Mouse (Mus musculus) CH12.LX (cell line): ENCODE data around the gene Snx30. TPM values are rescaled to one million over a fixed set of nuclear protein-coding genes. Genes with fewer than 3 reads are reported as not detected.

ENCODE experiments used
- DNase-seq: peaks from one replicate; pipeline ENCODE4 v3.0.0-alpha.2; 2013; ENCODE audit errors: extremely low read depth
- H3K27ac ChIP-seq: 2 replicates; pipeline ENCODE4 v1.5.1; 2012; ENCODE audit warnings: low read depth, mild to moderate bottlenecking, control low read depth, moderate library complexity; ENCODE audit not compliant: insufficient read depth
- H3K27me3 ChIP-seq: replicated peaks from 2 replicates; pipeline ENCODE3; 2012; ENCODE audit warnings: inconsistent platforms
- H3K36me3 ChIP-seq, 2 experiments: replicated peaks in 1 of 2; 2 replicates each; pipeline versions ENCODE3 to v1.6.1; 2012; ENCODE audit warnings: inconsistent platforms in 1 of 2, low read length in 1 of 2, mild to moderate bottlenecking in 1 of 2, mixed read lengths in 1 of 2, moderate library complexity in 1 of 2; ENCODE audit not compliant: control insufficient read depth in 1 of 2, insufficient read depth in 1 of 2
- H3K4me1 ChIP-seq, 2 experiments: 2 replicates each; pipeline ENCODE4 v1.6.1; 2012; ENCODE audit warnings: inconsistent platforms in 1 of 2, moderate library complexity in 1 of 2; ENCODE audit not compliant: insufficient read depth in 2 of 2, control insufficient read depth in 1 of 2
- H3K4me2 ChIP-seq: 2 replicates; pipeline ENCODE4 v1.6.1; 2012; ENCODE audit warnings: low read depth, mild to moderate bottlenecking, control low read depth; ENCODE audit not compliant: poor library complexity, insufficient read depth, severe bottlenecking
- H3K4me3 ChIP-seq, 3 experiments: fragments of 150-350 bp in 1 of 3; sonication (generic) in 1 of 3; replicated peaks in 1 of 3; 2 replicates each; pipeline versions ENCODE3 to v1.5.1; 2011 to 2012; ENCODE audit warnings: low read depth in 2 of 3, low read length in 2 of 3, mild to moderate bottlenecking in 2 of 3, moderate library complexity in 2 of 3, control low read depth in 1 of 3, improper control_type of control experiment in 1 of 3, inconsistent platforms in 1 of 3, mixed read lengths in 1 of 3; ENCODE audit not compliant: poor library complexity in 1 of 3
- H3K79me2 ChIP-seq: replicated peaks from 2 replicates; pipeline ENCODE4 v1.6.1; 2012; ENCODE audit warnings: mild to moderate bottlenecking, moderate library complexity; ENCODE audit not compliant: control insufficient read depth, poor library complexity, insufficient read depth, severe bottlenecking; ENCODE audit errors: extremely low read depth
- H3K9ac ChIP-seq: 2 replicates; pipeline ENCODE4 v1.6.1; 2012; ENCODE audit warnings: low read depth, mild to moderate bottlenecking, control low read depth, moderate library complexity; ENCODE audit not compliant: insufficient read depth
- H3K9me3 ChIP-seq: replicated peaks from 2 replicates; pipeline ENCODE3; 2012; ENCODE audit warnings: low read length, inconsistent platforms, mixed read lengths
- BHLHE40 ChIP-seq: IDR thresholded peaks from 2 replicates; pipeline ENCODE4 v1.6.1; 2011; ENCODE audit warnings: mild to moderate bottlenecking, low read depth, low read length, improper control_type of control experiment
- CHD1 ChIP-seq: IDR thresholded peaks from 2 replicates; pipeline ENCODE4 v1.6.1; 2012; ENCODE audit warnings: low read depth, low read length, improper control_type of control experiment, inconsistent platforms
- ELF1 ChIP-seq: IDR thresholded peaks from 2 replicates; pipeline ENCODE4 v1.6.1; 2014; ENCODE audit warnings: low read depth, mild to moderate bottlenecking, inconsistent platforms, low read length, improper control_type of control experiment
- ETS1 ChIP-seq: conservative IDR thresholded peaks from 2 replicates; pipeline ENCODE4 v1.6.1; 2012; ENCODE audit warnings: low read depth, mild to moderate bottlenecking, inconsistent platforms, low read length, improper control_type of control experiment, moderate library complexity
- IRF4 ChIP-seq: IDR thresholded peaks from 2 replicates; pipeline ENCODE4 v1.6.1; 2014; ENCODE audit warnings: low read depth, mild to moderate bottlenecking, inconsistent platforms, low read length, improper control_type of control experiment
- JUN ChIP-seq: IDR thresholded peaks from 2 replicates; pipeline ENCODE4 v1.6.1; 2011; ENCODE audit warnings: low read depth, mild to moderate bottlenecking, low read length, improper control_type of control experiment, moderate library complexity; ENCODE audit not compliant: insufficient read depth
- KAT2A ChIP-seq: IDR thresholded peaks from 2 replicates; pipeline ENCODE4 v1.6.1; 2012; ENCODE audit warnings: low read length, improper control_type of control experiment, inconsistent platforms; ENCODE audit not compliant: insufficient replicate concordance
- MAX ChIP-seq: IDR thresholded peaks from 2 replicates; pipeline ENCODE4 v1.6.1; 2011; ENCODE audit warnings: low read length, improper control_type of control experiment
- MAZ ChIP-seq: IDR thresholded peaks from 2 replicates; pipeline ENCODE4 v1.6.1; 2012; ENCODE audit warnings: low read depth, mild to moderate bottlenecking, inconsistent platforms, low read length, improper control_type of control experiment, moderate library complexity
- MXI1 ChIP-seq: IDR thresholded peaks from 2 replicates; pipeline ENCODE4 v1.6.1; 2011; ENCODE audit warnings: mild to moderate bottlenecking, low read depth, low read length, improper control_type of control experiment
- NELFE ChIP-seq: IDR thresholded peaks from 2 replicates; pipeline ENCODE4 v1.6.1; 2011; ENCODE audit warnings: low read depth, low read length, improper control_type of control experiment
- NRF1 ChIP-seq: IDR thresholded peaks from 2 replicates; pipeline ENCODE4 v1.6.1; 2014; ENCODE audit warnings: low read depth, mild to moderate bottlenecking, inconsistent platforms, low read length, improper control_type of control experiment, moderate library complexity
- PAX5 ChIP-seq: IDR thresholded peaks from 2 replicates; pipeline ENCODE4 v1.6.1; 2012; ENCODE audit warnings: low read length, inconsistent platforms, mixed read lengths
- POLR2AphosphoS2 ChIP-seq: IDR thresholded peaks from 2 replicates; pipeline ENCODE4 v1.6.1; 2011; ENCODE audit warnings: low read depth, low read length, improper control_type of control experiment
- RAD21 ChIP-seq: IDR thresholded peaks from 2 replicates; pipeline ENCODE4 v1.6.1; 2011; ENCODE audit warnings: low read depth, mild to moderate bottlenecking, low read length, improper control_type of control experiment, moderate library complexity
- RCOR1 ChIP-seq: conservative IDR thresholded peaks from 2 replicates; pipeline ENCODE4 v1.6.1; 2012; ENCODE audit warnings: low read depth, mild to moderate bottlenecking, inconsistent platforms, low read length, improper control_type of control experiment
- SIN3A ChIP-seq: IDR thresholded peaks from 2 replicates; pipeline ENCODE4 v1.6.1; 2012; ENCODE audit warnings: low read length, improper control_type of control experiment, inconsistent platforms
- TBP ChIP-seq: conservative IDR thresholded peaks from 2 replicates; pipeline ENCODE4 v1.6.1; 2011; ENCODE audit warnings: low read depth, low read length, improper control_type of control experiment
- UBTF ChIP-seq: IDR thresholded peaks from 2 replicates; pipeline ENCODE4 v1.6.1; 2012; ENCODE audit warnings: low read depth, mild to moderate bottlenecking, inconsistent platforms, low read length, improper control_type of control experiment, moderate library complexity
- USF1 ChIP-seq: IDR thresholded peaks from 2 replicates; pipeline ENCODE4 v1.6.1; 2014; ENCODE audit warnings: low read depth, mild to moderate bottlenecking, inconsistent platforms, low read length, improper control_type of control experiment
- ZKSCAN1 ChIP-seq: IDR thresholded peaks from 2 replicates; pipeline ENCODE4 v1.6.1; 2012; ENCODE audit warnings: low read depth, inconsistent platforms, low read length, improper control_type of control experiment, borderline replicate concordance
- ZMIZ1 ChIP-seq: IDR thresholded peaks from 2 replicates; pipeline ENCODE4 v1.6.1; 2012; ENCODE audit warnings: low read depth, mild to moderate bottlenecking, inconsistent platforms, low read length, improper control_type of control experiment
- dilution Hi-C: fragments of 300-500 bp; cut with MboI; formaldehyde crosslinking; loops from 2 replicates; pipeline ENCODE4 v1.14.3; 2020; ENCODE audit warnings: low sequenced_read_pairs; ENCODE audit not compliant: extremely low pct_unique_long_range_greater_than_20kb, extremely low pct_ligation_motif_present
- in situ Hi-C: fragments of 300-500 bp; cut with MboI; formaldehyde crosslinking; loops from 3 replicates; pipeline ENCODE4 v1.14.3; 2019; ENCODE audit warnings: low sequenced_read_pairs, low pct_ligation_motif_present, low pct_unique_long_range_greater_than_20kb, mixed read lengths
- polyA plus RNA-seq: library from polyadenylated mRNA; unstranded; fragments of >175 nt; gene quantifications from 2 replicates; pipeline ENCODE4 v1.2.1, GENCODE M21; 2012; ENCODE audit warnings: low read depth; ENCODE audit not compliant: insufficient read length
- total RNA-seq, 2 experiments: library from RNA; depleted of rRNA; stranded (reverse); fragments of 300-350 nt in 1 of 2; fragments of >200 nt in 1 of 2; gene quantifications; 2 replicates each; pipeline ENCODE4 v1.2.3; 2012 to 2014

The Snx30 gene
- total and polyA plus RNA-seq, 3 experiments: 7.9 to 16.9 (median 8.4) TPM

DNA sequence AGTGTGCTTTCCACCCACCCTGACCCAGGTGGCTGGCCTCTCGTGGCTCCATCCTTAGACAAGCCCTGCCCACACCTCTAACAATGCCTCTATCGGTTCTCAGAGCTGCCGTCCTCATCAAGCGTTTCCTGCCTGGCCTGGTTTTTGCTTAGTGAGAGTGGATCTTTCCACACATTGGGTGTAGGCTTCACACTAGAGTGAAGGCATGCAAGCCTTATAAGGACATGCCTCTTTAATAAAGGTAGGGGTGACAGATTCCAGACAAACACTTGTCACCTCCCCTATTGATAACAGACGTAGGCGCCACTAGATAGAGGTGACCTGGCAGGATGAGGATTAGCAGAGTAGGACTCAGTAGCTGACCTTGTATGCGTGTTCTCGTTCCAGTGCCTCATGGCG, 92.9 kb downstream of the Snx30 start:
- Histone ChIP-seq H3K27ac (no peak overlapping the region), H3K9me3 (no peaks in the 10 kb centered on the region)
- in situ Hi-C loops: no loop called here

DNA sequence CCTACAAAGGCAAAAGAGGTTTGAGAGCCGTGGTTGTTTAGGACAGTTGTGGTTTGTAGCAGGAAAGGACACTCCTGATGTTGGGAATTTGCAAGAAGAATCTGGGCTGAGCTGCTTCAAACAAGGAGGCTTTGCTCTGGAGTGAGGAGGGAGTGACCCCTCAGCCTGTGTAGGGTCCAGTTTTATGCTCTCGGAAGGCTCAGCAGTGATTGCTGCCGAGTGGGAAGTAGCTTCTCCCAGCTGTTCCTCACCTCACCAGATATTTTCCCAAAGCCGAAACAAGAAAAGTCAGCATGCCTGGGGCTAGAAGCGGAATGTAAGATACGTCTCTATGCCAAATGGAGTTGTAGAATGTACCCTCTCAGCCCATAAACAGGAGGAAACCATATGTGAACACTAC, 96.2 kb downstream of the Snx30 start:
- H3K4me1 ChIP-seq: no peaks in the 10 kb centered on the region
- H3K27ac ChIP-seq: no peak overlapping the region
- DNase-seq: no peak
- H3K4me3 ChIP-seq: no peak overlapping the region
- no peak overlapping the region for H3K9ac ChIP-seq
- no peaks in the 10 kb centered on the region for H3K9me3 ChIP-seq
- TF ChIP-seq NELFE: no peak
- no peak for TF ChIP-seq TBP
- no peak for TF ChIP-seq RAD21
- TF ChIP-seq MAX: no peak
- no peak for TF ChIP-seq KAT2A
- no peak for TF ChIP-seq SIN3A
- no peak for TF ChIP-seq RCOR1
- TF ChIP-seq JUN: no peak
- no peak for TF ChIP-seq BHLHE40
- no peak for TF ChIP-seq ZKSCAN1
- TF ChIP-seq NRF1: no peak
- TF ChIP-seq UBTF: no peak
- TF ChIP-seq USF1: no peak
- no peaks in the 10 kb centered on the region for H3K79me2 ChIP-seq
- H3K27me3 ChIP-seq: no peaks in the 10 kb centered on the region
- H3K4me2 ChIP-seq: no peak overlapping the region
- in situ Hi-C loops: no loop called here
- H3K36me3 ChIP-seq: peaks cover 22 to 64% of the 10 kb centered on the region in 2 experiments
- dilution Hi-C loops: no loop called here

More for the DNA sequence above, 92.9 kb downstream of the Snx30 start:
- DNase-seq: no peak
- H3K4me2 ChIP-seq: no peak overlapping the region
- TF ChIP-seq RCOR1: no peak
- TF ChIP-seq ZMIZ1: no peak
- no peak for TF ChIP-seq ETS1
- no peak for TF ChIP-seq CHD1
- no peak for TF ChIP-seq BHLHE40
- TF ChIP-seq MXI1: no peak
- no peak for TF ChIP-seq ELF1
- no peak for TF ChIP-seq PAX5
- no peak for TF ChIP-seq POLR2AphosphoS2
- TF ChIP-seq MAZ: no peak
- TF ChIP-seq IRF4: no peak
- dilution Hi-C loops: no loop called here
- peaks cover 2 to 17% of the 10 kb centered on the region in 2 experiments; a peak in 3 of 4 replicates for H3K4me1 ChIP-seq
- H3K27me3 ChIP-seq: no peaks in the 10 kb centered on the region
- H3K4me3 ChIP-seq: no peak overlapping the region
- peaks cover 45 to 92% of the 10 kb centered on the region in 2 experiments for H3K36me3 ChIP-seq
- no peak overlapping the region for H3K9ac ChIP-seq
- H3K79me2 ChIP-seq: no peaks in the 10 kb centered on the region
